Mouse (Mus musculus) spleen, postnatal 14 days (tissue): Measurements from ENCODE around the gene Pcx.

Experiments
- DNase-seq, 2 experiments: peaks; one replicate each; pipeline ENCODE4 v3.0.0; 2021 to 2022; ENCODE audit warnings: low spot score in 2 of 2

Pcx gene

DNA sequence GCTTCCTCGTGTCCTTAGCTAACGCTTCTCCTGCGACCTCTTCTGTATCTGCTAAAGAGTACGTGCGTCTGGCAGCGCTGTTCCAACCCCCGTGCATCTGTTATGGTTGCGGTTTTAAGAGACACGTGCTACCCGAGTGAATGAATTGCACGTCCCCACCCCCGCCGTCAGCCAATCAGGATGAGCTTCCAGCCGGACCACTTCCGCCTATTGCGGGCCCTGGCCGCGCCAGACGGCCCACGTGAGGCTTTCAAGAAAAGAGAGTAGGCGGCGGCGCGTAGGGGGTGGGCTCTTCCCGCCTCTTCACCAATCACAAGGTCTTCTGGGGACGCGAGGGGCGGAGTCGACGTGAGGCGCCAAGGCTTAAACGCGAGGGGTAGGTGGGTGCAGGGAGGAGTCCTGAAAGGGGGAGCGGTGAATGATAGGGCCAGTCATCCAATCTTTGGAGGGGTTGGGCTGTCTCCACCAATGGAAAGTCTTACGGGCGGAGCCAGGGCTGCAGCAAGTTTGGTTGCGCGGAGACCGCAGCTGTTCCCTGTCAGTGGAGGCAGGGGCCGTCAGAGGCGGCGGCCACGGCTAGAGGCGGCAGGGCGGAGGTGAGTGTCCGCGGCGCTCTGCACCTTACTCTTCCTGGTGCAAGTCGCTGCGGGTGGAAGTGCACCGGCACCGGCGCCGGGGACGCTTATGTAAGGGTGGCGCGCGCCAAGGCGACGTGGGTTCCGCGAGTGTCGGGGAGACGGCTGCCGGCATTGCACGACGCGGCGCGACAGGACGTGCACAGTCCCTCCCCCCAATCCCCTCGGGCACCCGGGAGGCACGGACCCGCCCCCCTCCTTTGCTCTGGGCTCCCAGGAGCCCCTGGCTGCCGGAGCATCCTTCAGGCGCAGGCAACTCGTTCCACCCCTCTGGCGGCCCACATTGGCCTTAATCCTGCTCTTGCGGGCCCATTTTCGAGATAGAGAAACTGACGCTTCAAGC lies at the start of gene Pcx:
Gene Pcx (plus strand): TSS at position 487 of the 978 bp plus-strand sequence.
- DNase-seq = peak; percentile 96

DNA sequence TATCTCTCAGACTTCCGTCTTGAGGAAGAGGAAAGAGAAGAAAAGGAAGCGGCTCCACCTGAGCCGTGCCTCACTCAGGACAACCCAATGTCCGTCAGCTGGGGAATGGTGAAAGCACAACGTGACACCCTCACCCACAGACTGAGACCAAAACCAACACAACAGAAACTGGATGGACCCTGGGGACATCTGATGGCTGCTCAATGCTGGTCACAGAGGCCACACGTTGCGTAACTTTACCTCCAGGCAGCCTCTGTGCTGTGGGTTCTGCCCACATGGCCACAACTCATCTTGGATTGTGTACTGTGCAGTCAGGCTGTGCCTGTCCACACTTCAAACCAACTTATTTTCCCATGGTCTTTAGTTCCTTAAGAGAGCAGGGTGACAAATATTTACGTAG lies 48.3 kb upstream of the Pcx start:
- no peak for DNase-seq

DNA sequence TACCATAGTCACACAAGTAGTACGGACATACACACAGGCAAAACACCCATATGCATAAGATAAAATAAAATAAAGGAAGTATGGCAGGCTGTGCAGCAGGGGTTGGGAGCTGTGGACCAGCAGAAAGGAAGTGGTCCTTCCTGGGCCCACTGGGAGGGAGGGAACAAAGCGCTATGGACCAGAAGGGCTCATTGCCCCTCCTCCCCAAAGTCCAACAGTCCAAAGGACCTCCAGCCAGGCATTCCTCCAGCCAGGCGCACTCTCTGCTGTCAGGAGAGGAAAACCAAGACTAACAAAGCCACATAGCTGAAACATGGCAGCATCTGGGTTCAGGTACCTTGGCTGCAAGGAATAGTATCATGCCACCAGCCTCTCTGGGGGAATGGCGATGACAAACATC lies 45.6 kb upstream of the Pcx start:
- DNase-seq = no peak

DNA sequence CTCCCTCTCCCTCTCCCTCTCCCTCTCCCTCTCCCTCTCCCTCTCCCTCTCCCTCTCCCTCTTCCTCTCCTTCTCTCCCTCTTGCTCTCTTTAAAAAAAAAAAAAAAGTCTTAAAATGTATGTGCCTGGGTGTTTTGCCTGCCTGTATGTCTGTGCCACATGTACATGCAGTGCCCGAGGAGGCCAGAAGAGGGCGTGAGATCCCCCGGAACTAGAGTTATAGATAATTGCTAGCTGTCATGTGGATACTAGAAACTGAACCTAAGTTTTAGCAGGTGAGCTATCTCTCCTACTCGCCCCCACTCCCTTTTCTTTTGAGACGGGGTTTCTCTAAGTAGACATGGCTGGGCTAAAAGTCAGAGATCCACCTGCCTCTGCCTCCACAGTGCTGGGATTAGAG lies 41.9 kb upstream of the Pcx start:
- peak in 1 of 2 experiments; percentile 28 for DNase-seq

DNA sequence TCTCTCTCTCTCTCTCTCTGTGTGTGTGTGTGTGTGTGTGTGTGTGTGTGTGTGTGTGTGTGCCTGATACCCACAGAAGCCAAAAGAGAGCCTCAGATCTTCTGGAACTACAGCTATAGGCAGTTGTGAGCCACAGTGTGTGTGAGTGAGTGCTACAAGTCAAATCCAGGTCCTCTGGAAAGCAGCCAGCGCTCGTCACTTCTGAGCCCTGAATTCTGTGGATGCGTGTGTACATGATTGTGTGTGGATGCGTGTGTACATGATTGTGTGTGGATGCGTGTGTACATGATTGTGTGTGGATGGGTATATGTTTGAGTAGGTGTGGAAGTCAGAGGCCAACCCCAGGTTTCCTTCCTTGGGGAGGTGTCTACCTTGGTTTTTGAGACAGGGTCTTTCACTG lies 36.7 kb upstream of the Pcx start:
- no peak for DNase-seq

DNA sequence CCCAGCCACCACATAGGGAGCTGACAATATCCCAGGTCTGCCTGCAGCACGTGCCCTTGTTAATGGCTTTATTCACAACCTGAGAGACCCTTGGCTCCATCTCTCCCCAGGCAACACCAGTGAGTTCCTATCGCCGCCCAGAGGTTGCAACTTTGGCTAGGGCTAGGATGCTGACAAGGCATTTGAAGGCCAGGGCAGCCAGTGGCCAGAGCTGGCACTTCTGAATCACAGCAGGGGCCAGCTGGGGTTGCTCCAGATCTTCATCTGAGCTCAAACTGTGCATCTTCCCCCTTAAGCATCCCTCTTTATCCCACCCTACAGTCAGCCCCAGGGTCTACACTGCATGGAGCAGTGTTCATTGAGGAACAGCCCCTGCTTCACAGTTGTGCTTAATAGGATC lies 35.5 kb upstream of the Pcx start:
- no peak for DNase-seq

DNA sequence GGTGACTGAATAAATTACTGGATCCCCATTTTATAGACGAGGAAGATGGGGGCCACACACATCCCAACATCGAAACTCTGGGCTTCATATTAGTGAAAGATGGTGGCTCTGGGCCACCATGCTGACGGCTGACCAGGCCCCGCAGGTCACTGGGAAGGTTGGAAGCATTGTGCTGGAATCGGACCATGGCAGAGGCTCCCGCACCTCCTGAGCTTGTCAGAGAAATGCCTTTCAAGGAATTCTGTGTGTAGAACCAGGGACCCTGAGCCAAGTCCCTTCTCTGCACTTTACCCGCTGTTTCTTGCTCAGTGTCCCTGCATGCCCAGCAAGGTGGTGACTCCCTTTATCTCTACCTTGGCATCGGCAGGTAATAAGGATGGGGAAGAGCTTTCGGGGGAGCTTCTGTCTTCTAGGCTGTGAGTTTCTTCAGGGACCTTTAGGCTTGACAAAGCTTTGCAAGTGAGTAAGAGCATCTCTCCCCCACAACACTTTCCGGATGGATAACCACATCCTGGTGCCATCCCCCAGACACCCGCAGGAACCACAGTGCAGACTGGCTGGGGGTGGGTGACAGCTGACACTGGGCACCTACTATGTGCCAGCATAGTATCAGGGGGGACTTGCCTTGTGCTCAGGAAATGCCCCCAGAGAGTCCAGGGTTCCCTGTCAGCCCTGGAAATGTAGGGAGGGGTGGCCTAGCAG lies 34.9 kb upstream of the Pcx start:
- DNase-seq = no peak

DNA sequence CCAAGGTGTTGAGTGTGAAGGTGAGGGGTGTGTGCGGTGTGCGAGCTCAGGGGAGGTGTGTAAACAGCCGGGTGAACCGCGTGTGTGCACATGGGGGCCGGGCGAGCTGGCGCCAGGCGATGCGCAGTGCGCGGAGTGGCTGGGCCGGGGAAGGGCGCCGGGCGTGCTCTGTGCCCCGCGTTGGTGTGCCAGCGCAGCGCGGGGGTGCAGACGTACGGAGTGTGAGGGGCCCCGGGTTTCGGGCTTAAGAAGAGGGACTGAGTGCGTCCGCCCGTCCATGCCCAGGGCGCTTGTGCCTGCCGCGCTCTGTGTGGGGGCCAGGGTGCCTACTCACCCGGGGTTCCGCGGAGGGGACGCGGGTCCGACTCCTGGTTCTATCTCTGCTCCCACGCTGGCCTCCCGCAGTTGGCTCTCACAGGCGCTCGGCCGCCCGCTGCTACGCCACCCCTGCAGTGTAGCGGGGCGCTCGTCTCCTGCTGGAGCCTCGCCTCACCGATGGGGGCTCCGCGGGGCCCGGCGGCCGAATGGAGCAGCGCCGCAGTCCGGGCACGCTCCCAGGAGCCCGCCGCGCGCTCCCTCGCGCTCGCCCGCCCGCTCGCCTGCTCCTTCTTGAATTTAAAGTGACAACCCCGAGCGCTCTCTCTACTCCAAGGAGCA lies 33.5 kb upstream of the Pcx start:
- no peak for DNase-seq

DNA sequence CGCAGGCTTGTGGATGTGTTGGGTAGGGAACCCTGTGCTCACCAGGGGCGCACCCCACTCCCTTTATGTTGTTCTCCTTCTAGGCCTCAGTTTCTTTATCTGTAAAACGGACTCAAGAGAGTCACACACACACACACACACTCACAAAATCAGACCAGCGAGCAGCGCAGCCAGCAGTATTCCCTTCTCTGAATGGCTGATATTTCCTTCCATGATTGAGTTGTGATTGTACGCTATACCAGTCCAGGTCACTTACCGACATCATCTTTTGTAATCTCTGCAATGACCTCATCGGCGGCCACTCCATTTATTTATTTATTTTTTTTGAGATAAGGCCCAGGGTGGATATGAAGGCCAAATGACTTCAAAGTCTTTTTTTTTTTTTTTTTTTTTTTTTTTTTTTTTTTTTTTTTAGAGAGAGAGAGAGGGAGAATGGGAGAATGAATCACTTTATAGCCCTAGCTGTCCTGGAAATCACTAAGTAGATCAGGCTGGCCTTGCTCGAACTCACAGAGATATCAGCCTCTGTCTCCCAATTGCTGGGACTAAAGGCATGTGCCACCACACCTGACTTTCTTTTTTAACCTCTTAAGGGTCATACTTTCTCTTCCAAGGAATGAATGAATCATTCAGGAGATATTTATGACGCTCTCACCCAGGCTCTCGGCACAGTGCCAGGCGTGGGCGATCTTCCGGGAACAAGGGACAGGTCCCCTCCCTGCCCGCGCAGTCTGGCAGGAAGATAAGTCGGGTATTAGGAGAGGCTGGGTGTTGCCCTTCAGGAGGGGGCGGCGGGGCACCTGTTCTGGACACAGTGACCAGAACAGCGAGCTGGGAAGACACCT lies 32.7 kb upstream of the Pcx start, which contains the start of gene Syt12:
Gene Syt12 (minus strand): TSS at position 103 of the 845 bp plus-strand sequence.
- no peak for DNase-seq

DNA sequence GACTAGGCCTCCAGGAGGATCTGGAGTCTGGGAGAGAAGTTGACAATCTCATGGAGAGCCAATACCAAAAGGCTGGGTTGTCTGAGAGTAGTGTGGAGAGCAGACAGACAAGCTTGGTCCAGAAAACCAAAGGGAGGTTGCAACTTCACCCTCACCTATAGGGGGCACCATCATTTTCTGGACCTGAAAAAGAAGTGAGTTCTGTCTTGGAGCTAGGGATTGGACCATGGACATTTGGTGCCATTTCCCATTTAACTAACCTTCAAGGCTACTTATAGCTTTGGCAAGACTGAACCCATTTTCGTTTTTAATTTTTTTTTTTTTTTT lies 32.1 kb upstream of the Pcx start:
- DNase-seq = no peak

DNA sequence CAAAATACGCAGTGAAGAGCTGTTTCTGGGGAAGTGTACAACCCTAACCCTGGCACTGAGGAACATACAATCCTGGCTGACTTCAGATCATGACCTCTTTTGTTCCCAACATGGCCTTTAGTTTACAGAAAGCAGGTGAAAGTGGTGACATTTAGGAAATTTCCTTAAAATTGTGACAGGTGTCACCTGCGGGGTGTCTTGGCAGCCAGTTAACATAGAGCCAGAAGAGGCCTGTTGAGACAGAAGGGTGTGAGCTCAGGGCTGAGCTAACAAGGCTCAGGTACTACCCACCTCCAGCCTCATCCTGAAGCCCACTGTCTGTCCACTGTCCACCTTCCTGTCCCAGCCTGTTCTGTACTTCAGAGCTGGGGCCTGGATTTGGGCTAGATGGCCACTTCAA lies 30.2 kb upstream of the Pcx start:
- no peak for DNase-seq

DNA sequence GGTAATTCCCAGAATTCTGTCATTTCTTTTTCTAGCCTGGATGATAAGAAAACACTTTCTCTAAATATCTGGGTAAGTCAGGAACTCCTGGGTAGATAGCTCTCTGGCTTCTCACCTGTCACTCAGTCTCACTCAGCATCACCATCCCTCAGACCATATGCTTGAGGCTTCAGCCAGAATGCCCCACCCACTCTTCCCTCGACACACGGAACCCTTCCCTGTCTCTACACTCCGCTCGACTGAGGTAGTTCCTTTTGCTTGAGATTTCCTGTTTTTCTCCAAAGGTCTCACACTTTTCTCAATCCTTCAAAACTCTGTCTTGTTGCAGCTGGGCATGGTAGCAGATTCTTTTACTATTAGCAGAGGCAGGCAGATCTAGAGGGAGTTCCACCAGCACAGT lies 28.9 kb upstream of the Pcx start:
- no peak for DNase-seq

DNA sequence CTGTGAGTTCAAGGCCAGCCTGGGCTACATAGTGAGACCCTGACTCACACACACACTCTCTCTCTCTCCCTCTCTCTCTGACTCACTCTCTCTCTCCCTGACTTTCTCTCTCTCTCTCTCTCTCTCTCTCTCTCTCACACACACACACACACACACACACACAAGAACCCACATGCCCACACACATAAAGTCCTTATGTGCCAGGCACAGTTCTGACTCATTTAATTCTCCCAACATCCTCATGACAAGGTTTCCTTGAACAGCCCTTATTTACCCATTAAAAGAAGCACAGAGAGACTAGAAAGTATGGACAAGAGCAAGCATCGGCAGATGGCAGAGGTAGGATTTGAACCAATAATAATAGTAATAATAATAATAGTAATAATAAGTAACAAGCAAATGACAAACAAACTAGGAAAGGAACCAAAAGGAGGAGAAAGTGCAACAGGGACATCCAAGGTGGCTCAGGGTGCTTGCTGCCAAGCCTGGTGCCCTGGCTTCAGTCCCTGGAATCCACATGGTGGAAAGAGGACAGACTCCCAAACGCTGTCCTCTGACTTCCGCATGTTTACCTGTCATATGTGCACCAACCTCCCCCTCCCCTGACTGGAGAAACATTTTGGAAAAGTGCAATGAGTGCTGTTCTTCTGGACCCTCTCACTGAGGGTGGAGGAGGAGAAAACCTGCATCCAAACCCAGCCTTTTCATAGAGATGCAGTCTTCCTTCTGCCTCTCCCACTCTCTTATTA lies 28.0 kb upstream of the Pcx start:
- no peak for DNase-seq

DNA sequence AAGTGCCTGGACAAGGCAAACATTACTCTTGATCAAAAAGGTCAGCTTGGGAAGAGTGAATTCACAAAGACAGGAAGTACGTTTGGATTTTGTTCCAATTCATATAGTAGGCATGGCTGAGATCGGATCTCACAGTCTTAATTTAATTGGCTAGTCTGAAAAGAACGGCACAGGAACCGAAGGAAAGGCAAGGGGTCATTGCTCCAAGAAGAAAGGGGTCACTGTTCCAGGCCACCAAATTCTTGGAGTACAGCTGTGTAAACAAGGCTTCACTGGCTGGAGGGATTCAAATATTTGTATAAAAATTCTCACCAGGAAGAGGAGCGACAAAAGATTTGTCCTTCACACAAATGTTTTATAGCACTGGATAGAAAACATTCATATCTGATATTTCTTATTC lies 25.3 kb upstream of the Pcx start:
- DNase-seq = no peak

DNA sequence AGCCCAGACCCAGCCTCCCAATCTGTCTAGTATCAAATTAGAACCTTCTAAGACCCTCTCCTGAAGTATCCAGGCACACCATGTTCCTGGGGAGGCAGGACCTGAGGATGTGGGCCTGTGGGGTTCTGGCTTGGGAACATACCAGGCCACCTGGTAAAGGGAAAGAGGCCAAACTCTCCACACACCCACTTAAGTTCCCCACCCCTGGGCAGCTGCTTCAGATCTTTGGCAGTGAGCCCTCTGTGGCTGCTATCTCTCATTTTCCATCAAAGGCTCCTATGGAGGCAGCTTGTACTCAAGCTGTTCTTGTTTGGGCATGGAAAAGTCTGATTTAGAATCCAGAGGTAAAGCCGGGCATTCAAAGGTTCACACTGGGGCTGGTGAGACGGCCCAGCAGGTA lies 22.4 kb upstream of the Pcx start:
- DNase-seq = no peak

DNA sequence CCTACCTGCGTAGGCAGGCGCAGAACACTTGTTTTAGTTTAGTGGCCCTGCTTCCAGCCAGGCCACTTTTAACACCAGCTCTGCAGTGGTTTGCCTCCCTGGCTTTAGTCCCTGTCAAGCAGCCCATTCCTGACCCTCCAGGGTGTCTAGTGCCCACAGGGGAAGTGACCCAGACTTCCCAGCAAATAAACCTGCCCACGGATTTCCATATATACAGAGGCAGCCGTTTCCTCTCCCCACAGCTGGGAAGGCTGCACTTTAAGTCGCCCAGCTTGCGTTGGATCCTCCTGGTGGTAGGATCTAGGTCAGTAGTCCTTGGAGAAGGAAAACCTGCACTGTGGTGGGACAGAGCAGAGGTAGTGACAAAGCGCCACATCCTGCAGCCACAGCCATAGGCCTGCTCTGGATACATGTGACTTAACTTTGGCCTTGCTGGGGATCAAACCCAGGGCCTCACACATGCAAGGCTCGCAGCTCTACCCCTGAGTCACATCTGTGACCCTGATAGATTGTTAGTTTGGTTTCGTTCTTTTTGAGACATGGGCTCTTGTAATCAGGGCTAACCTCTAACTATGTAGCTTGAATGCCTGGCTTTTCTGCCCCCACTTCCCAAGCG lies 19.1 kb upstream of the Pcx start:
- DNase-seq = no peak

DNA sequence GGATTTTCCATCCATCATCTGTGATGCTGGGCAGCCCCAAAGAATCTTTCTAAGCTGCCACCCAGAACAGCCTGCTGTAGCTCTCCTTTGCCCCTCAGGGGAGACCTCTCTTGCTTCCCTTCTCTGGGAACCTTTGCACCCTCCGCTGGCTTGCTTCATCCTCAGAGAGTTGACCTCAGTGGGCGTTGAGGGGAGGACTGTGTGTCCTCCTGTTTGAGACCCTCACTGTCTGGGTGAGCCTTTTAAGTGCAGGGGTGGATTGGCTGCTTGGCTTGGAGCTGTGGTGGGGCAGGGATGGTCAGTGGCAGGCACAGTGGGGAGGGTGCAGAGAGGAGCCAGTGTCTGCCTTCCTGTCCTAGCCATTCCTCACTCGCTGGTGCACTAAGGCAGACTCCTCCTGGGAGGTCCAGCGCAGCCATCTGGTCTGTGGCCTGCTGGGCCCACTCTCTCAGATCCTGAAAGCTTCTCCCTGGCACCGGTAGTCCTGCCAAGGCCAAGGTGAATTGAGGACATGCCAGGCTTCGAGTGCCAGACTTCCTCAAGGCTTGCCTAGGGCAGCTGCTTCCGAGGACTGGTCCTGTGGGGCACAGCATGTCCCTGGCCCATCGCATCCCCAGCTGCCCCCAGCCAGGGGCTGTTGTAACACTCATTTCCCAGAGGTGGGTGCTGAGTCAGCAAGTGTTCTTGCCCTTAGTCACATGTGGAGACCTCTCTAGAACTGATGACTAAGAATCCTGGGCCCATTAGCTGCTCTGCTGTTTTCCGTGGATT lies 17.6 kb upstream of the Pcx start:
- DNase-seq = no peak

DNA sequence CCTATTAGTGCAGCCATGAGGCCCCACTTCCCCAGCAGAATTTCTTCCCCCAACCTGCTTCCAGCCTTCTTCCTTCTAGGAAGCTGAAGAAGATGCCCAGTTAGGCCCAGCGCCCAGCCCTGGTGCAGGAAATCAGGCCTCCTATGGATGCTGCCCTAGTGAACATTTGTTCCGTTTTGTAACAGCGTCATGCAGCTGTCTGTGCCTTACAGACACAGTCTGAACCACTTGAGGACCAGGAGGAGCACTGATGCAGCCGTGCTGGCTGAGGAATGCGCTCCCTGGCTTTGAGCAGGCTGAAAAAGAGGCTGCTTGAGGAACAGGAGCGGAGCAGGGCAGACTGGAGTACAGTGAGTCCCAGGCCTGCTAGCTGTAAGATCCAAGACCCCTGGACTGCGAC lies 15.6 kb upstream of the Pcx start:
- no peak for DNase-seq

DNA sequence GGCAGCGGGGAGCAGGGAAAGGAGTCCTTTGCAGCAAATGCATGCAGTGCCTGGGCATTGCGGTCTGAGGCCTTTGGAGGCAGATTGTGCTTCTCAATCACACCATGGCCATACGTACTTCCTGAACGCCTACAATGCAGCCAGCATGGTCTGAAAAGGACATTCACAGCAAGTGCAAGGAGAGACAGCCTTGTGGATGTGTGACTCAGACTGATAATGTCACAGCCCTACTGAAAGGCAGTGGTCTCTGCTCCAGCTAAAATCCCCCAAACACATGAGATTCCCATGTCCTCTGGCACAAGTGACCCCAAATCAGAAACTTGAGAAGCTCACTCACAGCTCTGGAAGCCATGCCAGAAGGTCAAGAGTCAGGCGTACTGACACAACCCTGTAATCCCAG lies 14.5 kb upstream of the Pcx start:
- DNase-seq = no peak
